Mouse (Mus musculus) stomach, embryonic 15.5 days (tissue): ENCODE data around the gene 0610037L13Rik. TPM values are rescaled to one million over a fixed set of nuclear protein-coding genes. Genes with fewer than 3 reads are reported as not detected.

Source experiments
- ATAC-seq: fragments of 200-750 bp; cut with Nextera tagmentation; 2 replicates; pipeline ENCODE4 v1.8.0; 2017; ENCODE audit warnings: low read depth, moderate number of reproducible peaks, moderate TSS enrichment; ENCODE audit not compliant: insufficient read depth, low FRiP score
- H3K27ac ChIP-seq: fragments of 300-500 bp; sonication (generic); 2 replicates; pipeline ENCODE4 v1.5.1; 2015; ENCODE audit warnings: mild to moderate bottlenecking, inconsistent platforms
- H3K27me3 ChIP-seq: fragments of 300-500 bp; sonication (generic); replicated peaks from 2 replicates; pipeline ENCODE4 v1.6.1; 2015; ENCODE audit warnings: inconsistent platforms
- H3K36me3 ChIP-seq: fragments of 300-500 bp; sonication (generic); 2 replicates; pipeline ENCODE4 v1.6.1; 2015; ENCODE audit warnings: inconsistent platforms
- H3K4me1 ChIP-seq: fragments of 300-500 bp; sonication (generic); 2 replicates; pipeline ENCODE4 v1.6.1; 2015; ENCODE audit warnings: inconsistent platforms
- H3K4me2 ChIP-seq: fragments of 300-500 bp; sonication (generic); 2 replicates; pipeline ENCODE4 v1.6.1; 2015; ENCODE audit warnings: mild to moderate bottlenecking, inconsistent platforms
- H3K4me3 ChIP-seq: fragments of 300-500 bp; sonication (generic); replicated peaks from 2 replicates; pipeline ENCODE4 v1.5.1; 2015; ENCODE audit warnings: inconsistent platforms
- H3K9ac ChIP-seq: fragments of 300-500 bp; sonication (generic); 2 replicates; pipeline ENCODE4 v1.6.1; 2015; ENCODE audit warnings: inconsistent platforms
- H3K9me3 ChIP-seq: fragments of 300-500 bp; sonication (generic); 2 replicates; pipeline ENCODE4 v1.6.1; 2016; ENCODE audit warnings: inconsistent platforms
- WGBS: fragments of 180-500 bp; shearing (Covaris S2); methylation state at CpG from one replicate; pipeline ENCODE4 v1.1.7; 2015; 5-methylcytosine and 5-hydroxymethylcytosine counted together
- polyA plus RNA-seq: library from polyadenylated mRNA; unstranded; fragments of >200 nt; fragmentation: Nextera tagmentation; extraction: Ambion mirVana; gene quantifications from 2 replicates; pipeline ENCODE4 v1.2.1, GENCODE M21; 2015

0610037L13Rik gene
- polyA plus RNA-seq, 1 experiment from 2014 or later: 118 TPM

- H3K9ac ChIP-seq: no peak overlapping the region
- no peak for ATAC-seq
- H3K4me2 ChIP-seq: peak overlapping the region; percentile 71; the same call in 1 of the 2 replicates
- peaks cover 7% of the 10 kb centered on the region for H3K4me1 ChIP-seq
- H3K9me3 ChIP-seq: no peaks in the 10 kb centered on the region
- no peak overlapping the region for H3K4me3 ChIP-seq
- H3K27ac ChIP-seq: peak overlapping the region; percentile 21; the same call in 1 of the 2 replicates
- H3K27me3 ChIP-seq: no peaks in the 10 kb centered on the region
- 52% methylated on average over 8 of the region's 8 CpGs for WGBS
- H3K36me3 ChIP-seq: no peaks in the 10 kb centered on the region
These were observed 31.6 kb downstream of the 0610037L13Rik start for GRCm38 (mm10) chr4:107921152-107921695.

- Histone ChIP-seq H3K4me2 (peak overlapping the region; percentile 71), H3K4me3 (peak overlapping the region; percentile 84), H3K9ac (no peak overlapping the region), H3K27ac (peak overlapping the region; percentile 36; the same call in 1 of the 2 replicates), H3K36me3 (no peaks in the 10 kb centered on the region), H3K27me3 (no peaks in the 10 kb centered on the region), H3K4me1 (peaks cover 7% of the 10 kb centered on the region), H3K9me3 (no peaks in the 10 kb centered on the region)
- 56% methylated on average over 4 of the region's 4 CpGs for WGBS
- peak; percentile 52 for ATAC-seq
These were observed 32.3 kb downstream of the 0610037L13Rik start for GRCm38 (mm10) chr4:107921952-107922351.

GRCm38 (mm10) chr4:107923145-107923802, 33.7 kb downstream of the 0610037L13Rik start, which contains the start of gene Cpt2:
TSS of gene Cpt2 (minus strand) at chr4:107923610.
- H3K27ac ChIP-seq: peak within 1 kb of the TSS; percentile 90
- H3K4me3 ChIP-seq: peak within 1 kb of the TSS; percentile 84
- H3K4me2 ChIP-seq: peak within 1 kb of the TSS; percentile 71
- no peaks in the 10 kb centered on the region for H3K9me3 ChIP-seq
- peak within 1 kb of the TSS; percentile 81 for H3K9ac ChIP-seq
- peak; percentile 94 for ATAC-seq
- under 1% methylated on average over 38 of the region's 38 CpGs for WGBS
- peaks cover 7% of the 10 kb centered on the region for H3K4me1 ChIP-seq
- H3K27me3 ChIP-seq: no peaks in the 10 kb centered on the region
- no peaks in the 10 kb centered on the region for H3K36me3 ChIP-seq

GRCm38 (mm10) chr4:107923803-107924194, 34.2 kb downstream of the 0610037L13Rik start:
- no peaks in the 10 kb centered on the region for H3K27me3 ChIP-seq
- no peaks in the 10 kb centered on the region for H3K9me3 ChIP-seq
- no peak for ATAC-seq
- peak overlapping the region; percentile 84 for H3K4me3 ChIP-seq
- H3K9ac ChIP-seq: no peak overlapping the region
- peak overlapping the region; percentile 52; the same call in 1 of the 2 replicates for H3K27ac ChIP-seq
- H3K4me1 ChIP-seq: peaks cover 7% of the 10 kb centered on the region
- peak overlapping the region; percentile 71 for H3K4me2 ChIP-seq
- H3K36me3 ChIP-seq: no peaks in the 10 kb centered on the region
- WGBS: 39% methylated on average over 7 of the region's 7 CpGs

GRCm38 (mm10) chr4:107928269-107928668, 38.7 kb downstream of the 0610037L13Rik start:
- WGBS: 60% methylated on average over 2 of the region's 2 CpGs
- H3K9me3 ChIP-seq: no peaks in the 10 kb centered on the region
- no peaks in the 10 kb centered on the region for H3K27me3 ChIP-seq
- H3K4me1 ChIP-seq: no peaks in the 10 kb centered on the region
- H3K9ac ChIP-seq: no peak overlapping the region
- H3K4me3 ChIP-seq: no peak overlapping the region
- H3K27ac ChIP-seq: no peak overlapping the region
- no peaks in the 10 kb centered on the region for H3K36me3 ChIP-seq
- ATAC-seq: no peak
- H3K4me2 ChIP-seq: no peak overlapping the region

- no peak for ATAC-seq
- Histone ChIP-seq H3K9ac (no peak overlapping the region), H3K4me1 (no peaks in the 10 kb centered on the region), H3K4me3 (no peak overlapping the region), H3K9me3 (no peaks in the 10 kb centered on the region), H3K4me2 (no peak overlapping the region), H3K27me3 (no peaks in the 10 kb centered on the region), H3K27ac (no peak overlapping the region), H3K36me3 (no peaks in the 10 kb centered on the region)
- 82% methylated on average over 2 of the region's 2 CpGs for WGBS
These were observed 39.1 kb downstream of the 0610037L13Rik start for GRCm38 (mm10) chr4:107928726-107929125.

GRCm38 (mm10) chr4:107931453-107931852, 41.8 kb downstream of the 0610037L13Rik start:
- Histone ChIP-seq H3K27ac (no peak overlapping the region), H3K27me3 (peaks cover 5% of the 10 kb centered on the region; the same call in 1 of the 2 replicates), H3K4me3 (no peak overlapping the region), H3K9me3 (no peaks in the 10 kb centered on the region), H3K36me3 (no peaks in the 10 kb centered on the region), H3K4me2 (no peak overlapping the region), H3K4me1 (no peaks in the 10 kb centered on the region), H3K9ac (no peak overlapping the region)
- no peak for ATAC-seq
- 79% methylated on average over 3 of the region's 3 CpGs for WGBS

GRCm38 (mm10) chr4:107933239-107933638, 43.6 kb downstream of the 0610037L13Rik start:
- ATAC-seq: no peak
- H3K36me3 ChIP-seq: no peaks in the 10 kb centered on the region
- H3K4me2 ChIP-seq: no peak overlapping the region
- H3K4me1 ChIP-seq: no peaks in the 10 kb centered on the region
- H3K4me3 ChIP-seq: no peak overlapping the region
- no peaks in the 10 kb centered on the region for H3K9me3 ChIP-seq
- no peak overlapping the region for H3K27ac ChIP-seq
- H3K27me3 ChIP-seq: peaks cover 7% of the 10 kb centered on the region; the same call in 1 of the 2 replicates
- 80% methylated on average over 8 of the region's 8 CpGs for WGBS
- no peak overlapping the region for H3K9ac ChIP-seq

- Histone ChIP-seq H3K27ac (no peak overlapping the region), H3K36me3 (no peaks in the 10 kb centered on the region), H3K4me2 (no peak overlapping the region), H3K9me3 (no peaks in the 10 kb centered on the region), H3K4me1 (no peaks in the 10 kb centered on the region), H3K9ac (no peak overlapping the region), H3K27me3 (peaks cover 7% of the 10 kb centered on the region), H3K4me3 (no peak overlapping the region)
- ATAC-seq: no peak
- WGBS: 57% methylated on average over 3 of the region's 3 CpGs
These were observed 45.6 kb downstream of the 0610037L13Rik start for GRCm38 (mm10) chr4:107935254-107935653.

GRCm38 (mm10) chr4:107937338-107937737, 47.7 kb downstream of the 0610037L13Rik start:
- Histone ChIP-seq H3K36me3 (no peaks in the 10 kb centered on the region), H3K4me2 (no peak overlapping the region), H3K9me3 (no peaks in the 10 kb centered on the region), H3K4me3 (no peak overlapping the region), H3K27ac (peak overlapping the region; percentile 42; the same call in 1 of the 2 replicates), H3K27me3 (peaks cover 7% of the 10 kb centered on the region), H3K4me1 (no peaks in the 10 kb centered on the region), H3K9ac (no peak overlapping the region)
- peak; percentile 66; the same call in 1 of the 2 replicates for ATAC-seq
- 13% methylated on average over 6 of the region's 6 CpGs for WGBS

GRCm38 (mm10) chr4:107938124-107938523, 48.5 kb downstream of the 0610037L13Rik start:
- H3K9ac ChIP-seq: no peak overlapping the region
- no peak for ATAC-seq
- no peaks in the 10 kb centered on the region for H3K4me1 ChIP-seq
- 74% methylated on average over 2 of the region's 2 CpGs for WGBS
- H3K4me2 ChIP-seq: no peak overlapping the region
- H3K36me3 ChIP-seq: no peaks in the 10 kb centered on the region
- H3K4me3 ChIP-seq: no peak overlapping the region
- peaks cover 7% of the 10 kb centered on the region for H3K27me3 ChIP-seq
- H3K27ac ChIP-seq: peak overlapping the region; percentile 42; the same call in 1 of the 2 replicates
- H3K9me3 ChIP-seq: no peaks in the 10 kb centered on the region

- no peak overlapping the region for H3K9ac ChIP-seq
- 78% methylated on average over 7 of the region's 7 CpGs for WGBS
- no peaks in the 10 kb centered on the region for H3K9me3 ChIP-seq
- H3K36me3 ChIP-seq: no peaks in the 10 kb centered on the region
- no peaks in the 10 kb centered on the region; the same call in 1 of the 2 replicates for H3K27me3 ChIP-seq
- H3K4me3 ChIP-seq: no peak overlapping the region
- ATAC-seq: no peak
- no peak overlapping the region for H3K4me2 ChIP-seq
- no peaks in the 10 kb centered on the region for H3K4me1 ChIP-seq
- H3K27ac ChIP-seq: no peak overlapping the region
These were observed 53.1 kb downstream of the 0610037L13Rik start for GRCm38 (mm10) chr4:107942741-107943140.
